Mouse (Mus musculus) adrenal gland, postnatal 14 days (tissue): ENCODE data around the gene Dclk1. TPM values are rescaled to one million over a fixed set of nuclear protein-coding genes. Genes with fewer than 3 reads are reported as not detected.
A peak's percentile ranks its signal among the peaks of the same experiment; 100 is the strongest.

Source experiments
- DNase-seq: peaks from one replicate; pipeline ENCODE4 v3.0.0; 2021; ENCODE audit warnings: mixed read lengths
- total RNA-seq: library from RNA; stranded (reverse); gene quantifications from 2 replicates; pipeline ENCODE4 v1.2.3, GENCODE M21; 2021

The Dclk1 gene
- total RNA-seq, 1 experiment from 2014 or later, result 5.0 TPM

DNA sequence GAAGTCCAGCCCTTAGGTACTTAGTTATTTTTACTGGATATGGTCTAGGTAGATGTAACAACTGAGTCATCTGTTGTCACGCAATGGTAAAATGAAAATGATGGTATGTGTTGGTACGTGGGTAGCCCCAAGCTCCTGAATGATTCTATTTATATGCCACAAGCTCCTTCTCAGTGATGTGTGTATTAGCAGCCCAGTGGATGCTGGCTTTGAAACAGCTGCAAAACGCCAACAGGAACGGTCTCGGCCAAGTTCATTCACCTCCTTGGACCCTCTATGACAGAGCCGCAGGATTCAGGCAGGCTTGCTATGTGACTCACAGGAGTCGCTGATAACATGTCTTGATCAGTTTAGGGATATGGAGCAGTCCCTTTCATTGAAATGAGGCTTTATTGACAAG, 268.0 kb downstream of the Dclk1 start:
- no peak for DNase-seq

DNA sequence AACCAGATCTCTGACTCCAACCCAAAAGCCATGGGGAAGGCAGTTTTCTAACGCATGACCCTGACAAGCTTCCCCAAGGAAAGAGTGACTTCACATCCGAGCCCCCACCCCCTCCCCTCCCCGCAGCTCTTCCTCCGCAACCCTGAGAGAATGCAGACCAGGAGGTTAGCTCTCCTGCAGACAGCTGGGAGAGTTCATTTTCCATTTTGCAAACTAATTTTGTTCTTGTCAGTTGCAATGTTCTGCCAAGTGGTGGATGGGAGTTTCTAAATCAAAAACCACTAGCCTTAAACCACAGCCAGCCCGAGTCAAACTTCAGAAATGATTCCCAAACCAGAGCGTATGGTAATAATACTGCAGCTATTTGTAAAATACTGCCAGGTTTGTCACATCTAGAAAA, 269.5 kb downstream of the Dclk1 start:
- no peak for DNase-seq

DNA sequence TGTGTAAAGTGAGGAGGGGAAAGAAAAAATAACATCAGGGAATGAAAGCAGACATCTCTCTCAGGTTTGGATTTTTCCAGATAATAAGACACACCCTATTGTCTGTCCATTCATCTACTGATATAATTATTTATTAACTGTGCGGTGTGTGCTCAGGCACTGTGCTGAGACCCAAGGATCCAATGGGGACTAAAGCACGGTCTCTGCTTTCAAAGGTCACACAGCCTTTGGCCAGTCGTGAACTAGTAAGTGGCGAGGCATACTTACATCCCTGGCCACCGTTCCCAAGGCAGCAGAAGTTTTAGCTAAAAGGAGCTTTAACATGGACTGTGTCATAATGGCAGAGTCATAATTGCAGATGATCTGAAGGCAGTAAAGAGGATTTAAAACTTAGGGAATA, 273.8 kb downstream of the Dclk1 start:
- DNase-seq, result no peak

DNA sequence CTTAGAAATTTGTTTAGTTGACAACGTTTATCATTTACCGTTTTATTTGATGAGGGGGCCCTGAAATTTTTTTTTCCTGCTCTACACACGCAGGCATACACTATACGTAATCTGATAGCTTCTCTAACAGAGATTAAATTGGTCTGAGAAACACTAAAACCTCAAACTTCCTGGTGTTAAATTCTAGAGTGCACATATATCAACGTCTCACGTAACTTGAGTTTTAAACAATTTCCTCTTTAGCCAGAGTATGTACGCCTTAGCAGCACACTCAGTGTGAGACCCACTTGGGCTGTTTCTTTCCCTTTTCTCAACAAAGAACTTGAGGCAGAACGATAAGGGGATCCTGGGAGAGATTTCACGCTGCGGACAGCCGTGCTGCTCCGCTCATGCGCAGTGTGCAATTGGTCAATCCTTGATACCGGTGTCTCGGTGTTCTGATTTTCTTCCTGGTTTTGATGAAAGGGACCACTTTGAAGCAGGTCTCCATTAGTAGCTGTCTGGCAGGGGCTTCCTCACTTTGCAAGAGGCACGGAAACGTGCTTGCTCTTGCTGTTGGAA, 275.4 kb downstream of the Dclk1 start:
- no peak for DNase-seq

DNA sequence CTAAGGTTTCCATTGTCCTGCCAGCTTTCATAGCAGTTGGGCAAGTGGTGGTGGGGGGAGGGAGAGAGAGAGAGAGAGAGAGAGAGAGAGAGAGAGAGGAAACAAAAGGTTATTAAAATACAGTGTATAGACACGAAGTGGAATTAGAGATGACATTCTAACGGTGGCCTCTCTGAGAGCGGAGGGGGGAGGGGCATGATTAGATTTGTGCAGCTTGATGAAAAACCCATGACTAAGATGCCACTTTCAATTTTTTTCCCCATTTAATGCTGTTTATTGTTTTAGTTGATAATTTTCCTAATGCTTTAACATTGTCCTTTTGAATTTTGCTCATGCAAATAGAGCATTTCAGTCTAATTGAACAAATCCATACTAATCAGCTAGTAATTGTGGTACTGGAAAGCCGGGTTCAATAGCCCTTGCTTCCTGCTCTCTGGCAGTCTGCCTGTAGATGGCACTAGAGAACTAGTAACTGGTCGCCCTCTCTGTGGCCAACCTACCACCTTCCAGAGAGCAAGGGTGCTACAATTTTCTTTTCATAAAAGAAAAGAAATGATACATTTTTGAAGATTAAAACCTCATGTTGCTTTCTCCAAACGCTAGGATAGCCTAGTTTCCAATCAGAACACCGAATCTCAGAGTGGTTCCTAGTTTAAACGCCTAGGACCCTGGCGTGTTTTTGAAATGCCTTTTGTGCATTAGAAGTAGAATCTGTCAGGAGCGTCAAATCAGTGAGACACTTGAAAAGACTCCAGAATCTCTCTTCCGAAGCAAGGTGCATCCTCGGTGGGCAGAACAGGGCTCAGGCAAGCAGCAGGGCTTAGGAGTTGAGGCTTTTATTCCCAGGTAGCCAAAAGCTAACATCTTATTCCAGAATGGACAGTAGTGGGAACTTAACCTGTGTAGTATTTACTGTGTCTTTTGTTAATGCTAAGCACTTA, 278.3 kb downstream of the Dclk1 start:
- DNase-seq, result peak; percentile 76

DNA sequence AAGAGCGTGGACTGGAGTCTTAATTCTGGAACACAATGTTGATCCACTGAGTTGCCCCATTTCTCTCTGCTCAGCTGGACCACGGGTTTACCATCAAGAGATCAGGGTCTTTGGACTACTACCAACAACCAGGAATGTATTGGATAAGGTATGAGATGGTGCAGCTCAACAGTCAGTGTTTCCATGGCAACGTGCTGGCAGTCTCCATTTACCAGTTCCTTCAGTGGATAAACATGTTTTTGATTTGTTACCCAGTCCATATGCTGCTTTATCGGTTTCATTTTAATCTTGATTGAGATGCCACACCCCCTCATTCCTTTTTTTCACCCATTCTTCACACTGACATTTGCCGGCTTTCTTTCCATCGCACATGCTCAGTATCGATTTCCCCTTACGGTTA, 279.6 kb downstream of the Dclk1 start:
- DNase-seq, result no peak

DNA sequence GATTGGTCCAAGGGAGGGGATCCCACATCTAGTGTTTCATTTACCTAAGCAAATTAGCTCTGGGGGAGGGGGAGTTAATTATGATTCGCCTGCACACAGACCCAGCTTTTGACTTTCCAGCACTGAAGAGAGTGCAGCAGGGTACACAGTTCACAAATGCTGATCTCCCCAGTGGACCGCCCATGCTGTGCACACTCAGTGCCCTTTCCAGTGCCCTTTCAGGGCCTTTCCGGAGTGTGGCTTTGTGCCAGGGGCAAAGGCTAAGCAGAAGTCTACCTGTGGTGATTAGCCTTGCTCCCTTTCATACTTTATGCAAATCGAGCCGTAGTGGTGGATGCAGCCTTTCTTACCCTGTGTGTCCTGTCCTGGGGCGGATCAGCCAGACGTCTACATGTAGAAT, 281.1 kb downstream of the Dclk1 start:
- no peak for DNase-seq

DNA sequence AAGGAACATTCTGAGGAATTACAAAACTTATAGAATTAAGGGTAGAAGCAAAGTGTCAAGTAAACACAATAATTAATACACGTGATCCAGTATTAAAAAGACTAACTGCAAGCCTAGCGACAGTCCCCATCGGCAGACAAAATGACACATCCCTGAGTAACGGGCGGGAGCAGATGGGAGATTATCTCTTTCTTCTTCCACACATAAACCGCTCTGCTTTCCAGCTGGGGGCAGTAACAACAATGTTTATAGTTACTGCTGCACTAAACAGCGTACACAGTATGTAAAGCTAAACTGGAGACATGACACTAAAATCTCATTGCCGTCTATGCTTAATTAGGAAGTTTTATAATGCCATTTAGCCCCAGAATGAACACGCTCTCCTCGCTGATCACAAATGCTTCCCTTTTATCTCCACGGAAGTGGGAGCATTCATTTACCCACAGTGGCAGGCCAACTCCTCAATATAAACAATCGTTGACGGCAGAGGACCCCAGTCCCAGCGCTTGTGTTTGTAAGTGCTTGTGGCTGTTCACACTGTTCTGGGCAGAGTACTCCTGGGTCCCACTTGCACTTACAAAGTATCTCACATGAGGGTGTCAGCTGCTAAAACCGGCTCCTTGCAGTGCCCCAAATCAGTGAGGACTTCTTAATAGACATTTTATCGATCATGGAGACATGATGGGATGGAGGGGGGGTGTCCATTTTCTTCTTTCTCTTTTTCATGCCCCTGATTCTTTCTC, 281.7 kb downstream of the Dclk1 start:
- DNase-seq, result no peak

DNA sequence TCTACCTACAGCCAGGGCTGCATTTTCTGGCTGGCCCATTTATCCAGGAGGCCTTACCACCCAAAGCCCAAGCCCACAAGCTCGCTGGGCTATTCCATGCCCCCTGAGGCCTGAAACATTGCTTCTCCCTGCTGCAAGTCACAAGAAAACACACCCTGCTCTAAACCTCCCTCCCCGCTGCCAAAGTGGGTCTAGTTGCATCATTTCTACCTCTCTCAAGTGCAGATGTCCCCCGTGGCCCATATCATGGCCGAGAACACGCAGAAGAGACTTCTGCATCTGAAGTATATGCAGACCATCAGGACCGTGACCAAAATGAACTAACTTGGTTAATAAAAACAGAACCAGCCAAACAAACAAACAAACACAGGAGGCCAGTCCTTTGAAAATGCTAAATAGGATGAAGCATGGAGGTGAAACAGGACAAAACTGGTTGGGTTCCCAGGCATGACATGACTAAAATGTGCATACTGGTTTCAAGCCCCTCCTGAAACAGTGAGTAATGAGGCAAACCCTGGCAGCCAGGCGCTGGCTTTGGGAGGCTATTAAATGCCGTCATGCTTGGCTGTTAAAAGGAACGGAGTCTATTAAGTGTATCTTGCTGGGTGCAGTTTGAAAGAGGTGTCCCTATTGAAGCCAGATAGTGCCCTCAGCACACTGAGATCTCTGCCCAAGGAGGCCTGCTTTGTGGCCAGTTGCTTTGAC, 282.5 kb downstream of the Dclk1 start:
- DNase-seq, result no peak

DNA sequence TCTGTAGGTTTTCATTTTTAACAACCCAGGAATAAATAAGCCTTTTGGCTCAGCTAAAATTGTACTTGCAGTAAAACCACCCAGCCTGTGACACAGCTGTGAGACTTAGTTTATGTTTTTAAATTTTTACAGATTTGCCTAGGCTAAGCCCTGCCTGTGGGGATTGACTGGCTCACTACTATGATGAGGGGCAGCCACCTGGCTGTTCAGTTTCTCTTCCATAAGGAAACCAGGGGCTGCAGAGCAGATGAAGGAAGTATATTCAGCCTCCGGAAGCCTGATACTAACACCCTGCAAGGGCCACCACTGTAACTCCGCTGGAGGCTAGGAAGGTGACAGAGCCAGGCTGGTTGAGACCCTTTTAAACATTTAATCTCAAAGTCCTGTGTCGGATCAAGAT, 284.3 kb downstream of the Dclk1 start:
- no peak for DNase-seq

DNA sequence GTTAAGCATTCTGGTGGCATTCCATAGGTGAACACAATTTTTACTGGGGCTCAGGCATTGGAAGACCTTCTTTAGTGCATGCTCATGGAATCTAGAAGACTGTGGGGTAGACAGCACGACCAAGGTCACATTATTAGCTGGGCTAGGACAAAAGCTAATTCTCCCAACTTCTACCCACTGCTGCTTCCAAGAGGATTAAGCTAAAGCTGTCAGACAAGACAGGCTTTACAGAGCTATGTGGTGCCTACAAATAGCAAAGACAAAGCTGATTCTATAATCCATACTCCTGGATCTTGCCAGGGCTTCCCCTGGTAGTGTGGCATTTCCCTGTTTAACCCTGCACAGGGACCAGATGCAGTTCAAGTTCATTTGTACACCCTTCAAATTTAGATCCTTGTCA, 285.4 kb downstream of the Dclk1 start:
- DNase-seq, result no peak

DNA sequence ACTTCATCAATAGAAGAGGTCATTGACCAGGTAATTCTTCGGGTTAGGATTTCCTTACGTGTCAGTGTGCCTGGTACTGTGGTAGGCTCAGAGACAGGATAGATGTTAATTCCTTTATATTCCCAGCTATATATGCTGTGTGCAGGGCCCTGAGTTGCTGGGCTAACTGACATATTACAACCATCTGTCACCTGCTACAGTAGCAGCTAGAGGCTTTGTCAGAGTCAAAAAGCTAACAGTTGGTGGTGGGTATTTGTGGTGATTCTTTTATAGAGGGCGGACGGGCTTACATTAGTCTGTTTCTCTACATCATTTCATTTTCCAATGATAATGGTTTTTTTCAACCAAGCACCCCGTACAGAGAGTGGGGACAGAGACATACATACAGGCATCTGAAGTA, 285.8 kb downstream of the Dclk1 start:
- DNase-seq, result no peak

DNA sequence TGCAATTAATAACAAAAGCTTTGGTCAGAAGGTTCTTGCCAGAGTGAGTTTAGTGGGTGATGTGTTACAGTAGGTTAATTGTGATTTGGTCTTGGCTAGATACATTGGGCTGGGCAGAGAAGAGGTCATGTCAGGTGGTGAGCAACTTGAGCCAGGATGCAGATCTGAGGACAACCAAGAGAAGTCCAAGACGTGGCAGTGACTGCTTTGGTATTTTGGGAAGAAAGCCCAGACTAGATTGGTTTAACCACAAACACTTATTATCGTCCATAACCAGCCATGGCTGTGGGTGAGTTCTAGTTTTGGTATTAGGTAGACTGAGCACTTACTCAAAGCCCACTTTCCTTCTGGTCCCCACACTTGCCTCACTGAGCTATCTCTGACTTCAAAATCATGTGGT, 287.2 kb downstream of the Dclk1 start:
- DNase-seq, result no peak

DNA sequence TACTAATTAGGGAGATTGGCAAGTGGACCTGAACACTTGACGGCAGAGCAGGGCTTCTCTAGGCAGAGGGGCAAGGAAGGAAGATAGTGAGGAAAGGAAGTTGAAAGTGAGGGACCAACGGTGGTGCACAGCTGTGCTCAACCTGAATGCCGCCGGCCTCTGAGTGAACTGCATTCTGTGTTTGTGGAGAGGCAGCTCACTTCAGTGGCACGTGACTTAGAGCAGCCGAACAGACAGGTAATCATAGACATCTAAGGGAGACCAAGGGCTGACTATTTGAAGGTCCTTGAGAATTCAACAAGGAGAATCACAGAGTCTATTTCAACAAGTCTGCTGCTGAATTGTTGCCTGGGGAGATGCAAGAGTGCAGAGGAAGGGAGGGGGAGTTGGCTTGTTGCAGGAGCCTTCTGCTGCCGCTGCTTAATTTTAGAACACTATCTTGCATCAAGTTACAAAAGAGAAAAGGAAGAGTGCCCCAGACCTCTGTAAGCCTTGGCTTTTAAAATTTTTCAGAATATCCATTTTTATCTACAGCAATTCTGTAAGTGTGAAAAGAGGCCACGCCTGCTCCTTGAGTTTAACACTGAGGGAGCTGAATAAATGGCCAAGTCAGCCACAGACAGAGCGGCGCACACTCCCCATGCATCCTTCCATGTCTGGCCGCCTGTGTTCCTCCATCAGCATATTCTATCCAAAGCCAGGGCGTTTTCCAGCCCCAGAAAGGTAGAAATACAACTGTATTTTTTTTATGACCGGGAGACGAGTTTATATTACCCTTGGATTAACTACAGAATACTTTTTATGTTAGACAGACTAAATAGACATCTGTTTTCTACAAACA, 289.3 kb downstream of the Dclk1 start:
- DNase-seq, result no peak

DNA sequence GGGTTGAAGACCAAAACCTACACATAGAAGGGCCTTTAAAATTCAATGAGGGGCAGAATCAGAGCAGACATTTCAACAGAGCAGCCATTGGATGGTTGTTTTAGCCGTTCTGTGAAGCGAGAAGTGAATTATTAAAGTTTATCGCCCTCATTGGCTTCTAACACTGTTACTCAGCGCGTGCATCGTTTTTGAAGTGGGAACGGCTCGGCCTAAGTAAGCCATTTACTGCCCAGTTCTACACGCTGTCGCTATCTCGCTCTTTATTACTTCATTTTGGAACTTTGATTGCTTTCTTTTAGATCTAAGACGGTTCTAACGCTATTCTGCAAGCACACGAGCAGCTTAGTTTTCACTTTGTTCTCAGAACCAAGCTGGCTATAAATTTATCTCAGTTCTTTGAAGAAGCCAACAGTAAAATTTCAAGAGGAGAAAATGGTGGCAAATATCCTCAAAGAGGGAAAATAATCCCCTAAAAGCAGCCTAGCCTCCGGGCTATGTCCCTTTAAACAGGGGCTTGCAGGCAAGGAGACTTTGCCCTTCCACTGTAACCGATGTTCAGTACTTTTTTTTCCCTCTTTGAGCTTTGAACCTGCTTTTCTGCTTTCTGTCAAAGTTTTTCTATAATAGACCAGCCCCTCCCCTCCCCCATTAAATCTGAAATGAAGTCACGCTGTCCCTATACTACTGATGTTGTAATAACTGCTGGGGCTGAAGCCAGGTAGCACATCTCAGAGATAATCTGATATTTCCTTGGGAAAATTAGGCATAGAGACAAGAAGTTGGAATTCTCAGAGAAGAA, 290.2 kb downstream of the Dclk1 start:
- no peak for DNase-seq

DNA sequence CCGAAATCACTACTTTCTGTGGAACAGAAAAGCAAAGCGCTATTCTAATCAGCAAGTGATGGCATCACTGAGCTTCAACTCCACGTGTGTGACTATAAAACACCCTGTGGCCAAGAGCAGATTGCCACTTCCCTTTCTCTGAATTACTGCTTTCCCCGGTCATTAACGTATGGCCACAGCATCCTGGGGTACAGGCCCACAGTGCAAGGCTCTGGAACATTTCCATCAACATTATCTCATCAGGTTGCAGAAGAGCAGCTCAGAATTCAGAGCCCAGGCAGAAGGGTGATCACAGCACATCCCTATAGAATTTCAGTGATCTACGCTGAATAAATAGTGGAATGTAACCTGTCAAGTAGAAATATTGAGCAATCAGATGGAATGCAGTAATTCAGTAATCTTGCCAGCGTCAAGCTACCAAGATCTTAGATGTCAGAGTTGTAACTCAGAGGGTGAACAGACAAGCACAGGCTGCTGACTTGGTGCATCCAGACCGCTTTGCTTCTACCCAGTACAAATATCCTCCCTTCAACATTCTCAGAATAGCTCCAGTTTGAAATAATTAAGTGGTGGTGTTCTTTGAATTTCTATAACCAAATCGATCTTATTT, 293.5 kb downstream of the Dclk1 start:
- no peak for DNase-seq

DNA sequence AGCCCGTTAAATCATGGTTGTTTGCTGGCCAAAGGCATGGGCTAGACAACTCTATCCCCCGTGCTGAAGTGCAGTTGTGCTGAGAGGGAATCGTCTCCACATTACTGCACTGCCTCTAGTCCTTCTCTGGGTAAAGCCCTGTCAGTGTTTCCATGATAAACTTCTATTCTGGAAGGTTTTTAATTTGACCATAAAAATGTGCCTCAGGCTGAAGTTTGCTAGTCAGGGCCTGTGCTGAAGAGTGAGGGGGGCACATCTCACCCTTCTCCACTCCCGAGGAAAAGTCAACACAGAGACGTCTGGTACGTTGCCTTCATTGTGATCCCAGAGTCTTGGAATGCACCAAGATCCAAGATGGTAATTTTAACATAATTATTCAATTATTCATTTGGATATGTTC, 294.7 kb downstream of the Dclk1 start:
- DNase-seq, result no peak

DNA sequence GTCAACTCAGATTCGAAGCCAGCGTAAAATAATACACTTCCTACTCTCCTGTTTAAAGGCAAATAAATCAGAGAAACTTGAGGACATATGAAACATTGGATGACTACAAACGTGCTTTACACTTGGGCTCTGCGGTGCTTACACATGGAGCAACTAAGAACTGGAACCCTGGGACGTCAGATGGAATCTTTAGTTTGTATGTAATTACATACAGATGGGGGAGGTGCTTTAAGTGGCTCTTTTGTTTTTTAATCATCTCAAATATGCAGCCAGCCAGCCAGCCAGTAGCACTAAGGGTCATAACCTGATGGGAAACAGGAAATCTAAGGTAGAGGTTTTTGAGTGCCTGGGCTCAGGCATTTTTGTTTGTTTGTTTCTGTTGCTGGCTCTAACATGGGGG, 295.6 kb downstream of the Dclk1 start:
- DNase-seq, result no peak

DNA sequence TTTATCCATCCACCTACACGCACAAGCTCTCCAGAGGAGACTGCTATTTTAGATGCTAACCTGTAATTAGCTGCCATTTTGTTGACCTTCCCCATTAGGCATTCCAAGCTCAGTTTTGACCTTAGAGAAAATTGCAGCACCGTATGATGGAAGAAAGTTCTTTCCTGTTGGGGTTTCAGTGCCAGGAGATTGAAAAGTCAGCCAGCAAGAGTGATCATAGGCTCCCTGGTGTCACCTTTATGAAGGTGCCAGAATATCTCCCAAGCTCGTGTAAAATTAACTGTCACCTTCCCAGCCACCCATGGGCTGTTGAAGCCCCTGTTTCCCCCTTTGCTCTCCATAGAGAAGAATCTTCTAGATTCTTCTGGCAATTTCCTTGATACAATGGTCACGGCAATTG, 297.2 kb downstream of the Dclk1 start:
- DNase-seq, result no peak

DNA sequence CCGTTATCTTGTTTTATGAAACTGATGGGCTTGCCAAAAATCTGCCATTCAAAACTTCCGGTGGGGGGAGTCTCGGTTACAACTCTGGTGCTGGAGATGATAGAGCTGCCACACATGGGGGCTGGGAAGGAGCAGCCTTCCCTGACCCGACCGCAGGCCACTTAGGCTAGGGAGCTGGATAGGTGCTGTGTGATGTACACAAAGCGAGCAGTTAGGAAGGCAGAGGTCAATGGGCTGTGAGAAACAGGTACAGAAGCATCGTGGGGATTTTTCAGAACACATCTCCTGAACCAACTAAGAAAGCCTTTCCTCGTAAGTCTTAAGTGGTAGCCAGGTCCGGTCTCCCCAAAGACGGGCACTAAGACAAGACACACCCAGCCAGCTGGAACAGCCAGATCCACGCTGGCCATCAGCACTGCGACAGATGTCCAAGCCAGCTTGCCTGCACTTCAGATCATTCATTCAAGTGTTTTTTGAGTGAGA, 297.7 kb downstream of the Dclk1 start:
- peak; percentile 18 for DNase-seq
